Comparison of ENCODE assay signal across 8 mouse cellular contexts in genomic region chr8:94974467-94975165, GRCm38 (mm10). TPM values are rescaled to one million over a fixed set of nuclear protein-coding genes. Genes with fewer than 3 reads are reported as not detected.
DNase-seq lines count a peak whose midpoint lies in the region; ATAC-seq lines count a peak whose summit lies in the region.

Gene Adgrg1, plus strand, starts transcription at chr8:94974751.

- ATAC-seq in megakaryocyte, adult 5-6 weeks (ENCODE audit: poor library complexity, severe bottlenecking): no peak
- no peak for ATAC-seq in forebrain, embryonic 16.5 days
- ATAC-seq in neural tube, embryonic 14.5 days (ENCODE audit: low read depth): no peak

- H3K9ac ChIP-seq in forebrain, embryonic 16.5 days (replicated peaks; ENCODE audit: low read depth, low read length): no peak within 1 kb of the TSS
- H3K9ac ChIP-seq in neural tube, embryonic 14.5 days (replicated peaks; ENCODE audit: low read depth, low read length): no peak within 1 kb of the TSS

- no peaks in the 10 kb centered on the region for H3K9me3 ChIP-seq in megakaryocyte, embryonic 14.5 days
- no peaks in the 10 kb centered on the region for H3K9me3 ChIP-seq in forebrain, embryonic 16.5 days (ENCODE audit: control insufficient read depth, low read length)
- H3K9me3 ChIP-seq in neural tube, embryonic 14.5 days (ENCODE audit: control insufficient read depth, low read length): no peaks in the 10 kb centered on the region

- WGBS in forebrain, embryonic 16.5 days: 62% methylated on average over 7 of the region's 7 CpGs
- 68% methylated on average over 7 of the region's 7 CpGs for WGBS in neural tube, embryonic 14.5 days

- peak within 1 kb of the TSS; percentile 80 for H3K4me3 ChIP-seq in megakaryocyte, embryonic 14.5 days (replicated peaks)
- no peak within 1 kb of the TSS for H3K4me3 ChIP-seq in forebrain, embryonic 16.5 days (replicated peaks; ENCODE audit: low read length)
- H3K4me3 ChIP-seq in neural tube, embryonic 14.5 days (ENCODE audit: low read depth, low read length): no peak within 1 kb of the TSS

- H3K36me3 ChIP-seq in megakaryocyte, embryonic 14.5 days (replicated peaks; ENCODE audit: low read length): peaks cover 3% of the 10 kb centered on the region
- H3K36me3 ChIP-seq in forebrain, embryonic 16.5 days (ENCODE audit: control insufficient read depth, insufficient read depth): no peaks in the 10 kb centered on the region
- no peaks in the 10 kb centered on the region for H3K36me3 ChIP-seq in neural tube, embryonic 14.5 days (ENCODE audit: control insufficient read depth, insufficient read depth, low read length)

- H3K4me1 ChIP-seq in megakaryocyte, embryonic 14.5 days: peaks cover 99% of the 10 kb centered on the region
- peaks cover 23% of the 10 kb centered on the region for H3K4me1 ChIP-seq in forebrain, embryonic 16.5 days (replicated peaks; ENCODE audit: control insufficient read depth, insufficient read depth, low read length)
- peaks cover 13% of the 10 kb centered on the region for H3K4me1 ChIP-seq in neural tube, embryonic 14.5 days (ENCODE audit: control insufficient read depth, insufficient read depth, low read length)

- H3K4me2 ChIP-seq in forebrain, embryonic 16.5 days (ENCODE audit: low read length): no peak within 1 kb of the TSS
- no peak within 1 kb of the TSS for H3K4me2 ChIP-seq in neural tube, embryonic 14.5 days (ENCODE audit: low read depth, low read length)

- H3K27me3 ChIP-seq in megakaryocyte, embryonic 14.5 days (replicated peaks): peaks cover 3% of the 10 kb centered on the region
- H3K27me3 ChIP-seq in forebrain, embryonic 16.5 days (replicated peaks; ENCODE audit: control insufficient read depth, insufficient read depth, low read length): no peaks in the 10 kb centered on the region
- H3K27me3 ChIP-seq in neural tube, embryonic 14.5 days (ENCODE audit: control insufficient read depth, insufficient read depth, low read length): no peaks in the 10 kb centered on the region

- no peak within 1 kb of the TSS for H3K27ac ChIP-seq in forebrain, embryonic 16.5 days (ENCODE audit: low read length)
- no peak within 1 kb of the TSS for H3K27ac ChIP-seq in neural tube, embryonic 14.5 days (ENCODE audit: low read depth, low read length)

- DNase-seq in kidney, adult 11 months: peak; percentile 86
- DNase-seq in liver: peak; percentile 38
- no peak for DNase-seq in T-cell, adult 2 months (ENCODE audit: low spot score)
- DNase-seq in cerebellum, adult 8-10 months: no peak

RNA-seq across cellular contexts. Expression of gene Adgrg1, which starts in this region (rescaled TPM):
- 388 and 1,147 TPM in 2 replicates for polyA plus RNA-seq in megakaryocyte, embryonic 14.5 days (2012; ENCODE audit: insufficient read depth, low replicate concordance)
- total RNA-seq in megakaryocyte, adult 5-6 weeks (2015): 7.3 and 7.8 TPM in 2 replicates
- total RNA-seq in megakaryocyte, adult 5-6 weeks (2017): 2.8 and 14.0 TPM in 2 replicates
- 132 and 152 TPM in 2 replicates for polyA plus RNA-seq in forebrain, embryonic 16.5 days (2015; fragmentation: Nextera tagmentation; extraction: Ambion mirVana)
- 93.5 and 116 TPM in 2 replicates for polyA plus RNA-seq in neural tube, embryonic 14.5 days (2014; fragmentation: Nextera tagmentation; extraction: Ambion mirVana)

Comparison
In these comparisons a context has a peak if more than half of its experiments do, and no peak if none do; other contexts are left out.
1. DNase-seq: peak in kidney, adult 11 months (single experiment) and liver (single experiment); none in T-cell, adult 2 months (single experiment) and cerebellum, adult 8-10 months (single experiment).